Mouse (Mus musculus) forebrain, embryonic 13.5 days (tissue): ENCODE measurements around the gene Hpdl. TPM values are rescaled to one million over a fixed set of nuclear protein-coding genes. Genes with fewer than 3 reads are reported as not detected.

Source experiments
- polyA plus RNA-seq: library from polyadenylated mRNA; unstranded; fragments of >200 nt; fragmentation: Nextera tagmentation; extraction: Ambion mirVana; gene quantifications from 2 replicates; pipeline ENCODE4 v1.2.1, GENCODE M21; 2015

Hpdl gene
- polyA plus RNA-seq, 1 experiment from 2014 or later, result 0.85 TPM

Other genes starting within 250 kb of the Hpdl start
- 2.9 and 4.5 TPM in 2 replicates for gene Ccdc17, start 225.1 kb downstream of the Hpdl start, polyA plus RNA-seq
- 201 and 217 TPM in 2 replicates for gene Nasp, start 193.8 kb downstream of the Hpdl start, polyA plus RNA-seq
- gene Akr1a1, start 170.0 kb downstream of the Hpdl start, polyA plus RNA-seq, result 657 and 694 TPM in 2 replicates
- 809 and 818 TPM in 2 replicates for gene Prdx1, start 136.2 kb downstream of the Hpdl start, polyA plus RNA-seq
- 31.4 and 34.2 TPM in 2 replicates for gene Mmachc, start 113.3 kb downstream of the Hpdl start, polyA plus RNA-seq
- 26.1 and 27.0 TPM in 2 replicates for gene Ccdc163, start 113.2 kb downstream of the Hpdl start, polyA plus RNA-seq
- gene Tesk2, start 100.8 kb downstream of the Hpdl start, polyA plus RNA-seq, result 5.3 and 5.8 TPM in 2 replicates
- 31.7 and 32.6 TPM in 2 replicates for gene Toe1, start 14.1 kb downstream of the Hpdl start, polyA plus RNA-seq
- 14.8 and 16.6 TPM in 2 replicates for gene Mutyh, start 14.0 kb downstream of the Hpdl start, polyA plus RNA-seq
- gene Zswim5, start 55.7 kb upstream of the Hpdl start, polyA plus RNA-seq, result 12.8 TPM in 2 replicates
- gene Urod, start 172.7 kb upstream of the Hpdl start, polyA plus RNA-seq, result 81.6 and 88.2 TPM in 2 replicates
- gene Hectd3, start 173.6 kb upstream of the Hpdl start, polyA plus RNA-seq, result 17.4 and 17.9 TPM in 2 replicates
- gene Eif2b3, start 197.7 kb upstream of the Hpdl start, polyA plus RNA-seq, result 42.5 and 45.7 TPM in 2 replicates